Mouse (Mus musculus) hindbrain, embryonic 10.5 days (tissue): ENCODE measurements around the gene Rtkn2. TPM values are rescaled to one million over a fixed set of nuclear protein-coding genes. Genes with fewer than 3 reads are reported as not detected.

Source experiments
- DNase-seq: peaks from one replicate; pipeline ENCODE4 v3.0.0-alpha.2; 2017; ENCODE audit warnings: low spot score
- H3K27ac ChIP-seq: fragments of 300-500 bp; sonication (generic); 2 replicates; pipeline ENCODE4 v1.5.1; 2016; ENCODE audit warnings: mild to moderate bottlenecking, moderate library complexity
- H3K27me3 ChIP-seq: fragments of 300-500 bp; sonication (generic); 2 replicates; pipeline ENCODE4 v1.6.1; 2016; ENCODE audit warnings: mild to moderate bottlenecking; ENCODE audit not compliant: poor library complexity, insufficient read depth, severe bottlenecking
- H3K36me3 ChIP-seq: fragments of 300-500 bp; sonication (generic); 2 replicates; pipeline ENCODE4 v1.6.1; 2016; ENCODE audit warnings: mild to moderate bottlenecking, moderate library complexity
- H3K4me1 ChIP-seq: fragments of 300-500 bp; sonication (generic); replicated peaks from 2 replicates; pipeline ENCODE4 v1.6.1; 2016; ENCODE audit warnings: mild to moderate bottlenecking
- H3K4me3 ChIP-seq: fragments of 300-500 bp; sonication (generic); 2 replicates; pipeline ENCODE4 v1.5.1; 2016; ENCODE audit warnings: mild to moderate bottlenecking, moderate library complexity
- H3K9me3 ChIP-seq: fragments of 300-500 bp; sonication (generic); 2 replicates; pipeline ENCODE4 v1.6.1; 2016; ENCODE audit warnings: mild to moderate bottlenecking, moderate library complexity
- WGBS: fragments of 180-500 bp; shearing (Covaris S2); methylation state at CpG from one replicate; pipeline ENCODE4 v1.1.7; 2016; 5-methylcytosine and 5-hydroxymethylcytosine counted together
- polyA plus RNA-seq: library from polyadenylated mRNA; unstranded; fragments of >200 nt; fragmentation: Nextera tagmentation; extraction: Ambion mirVana; gene quantifications from 2 replicates; pipeline ENCODE4 v1.2.1, GENCODE M21; 2016

Gene Rtkn2
- polyA plus RNA-seq, 1 experiment from 2014 or later = 18.9 TPM

DNA sequence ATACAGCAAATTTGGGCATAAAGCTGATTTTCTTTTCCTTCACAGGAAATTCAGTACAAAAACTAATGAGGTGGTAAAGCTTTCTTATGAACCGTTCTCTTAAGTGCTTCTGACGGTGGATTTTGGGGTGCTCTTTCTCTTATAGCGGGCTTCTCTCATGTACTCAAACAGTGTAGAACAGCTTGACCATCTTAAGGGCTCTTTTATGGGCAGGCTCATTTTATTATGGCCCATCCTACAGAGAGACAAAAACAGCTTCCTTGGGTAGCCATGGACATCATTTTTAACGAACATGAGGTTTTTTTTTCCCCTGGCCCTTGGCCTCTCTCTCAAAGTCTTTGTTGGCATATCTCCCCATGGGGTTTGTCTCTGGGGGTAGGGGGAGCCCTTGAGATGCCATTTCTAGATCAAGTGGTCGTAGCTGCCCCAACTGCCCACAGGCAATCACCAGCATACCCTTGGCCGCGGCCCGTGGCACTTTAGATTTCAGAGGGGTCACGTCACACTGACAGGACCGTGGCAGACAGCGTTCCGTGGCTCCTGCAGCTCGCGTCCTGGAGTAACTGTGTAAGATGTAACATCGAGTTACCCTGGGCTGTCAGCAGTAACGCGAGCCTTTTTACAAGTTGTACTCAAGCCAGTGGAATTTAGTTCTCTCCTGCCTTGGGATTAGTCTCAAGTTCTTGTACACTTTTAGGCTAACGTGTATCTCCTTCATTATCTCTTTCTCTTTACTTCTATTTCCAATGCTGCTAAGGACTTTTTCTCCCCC, 24.5 kb downstream of the Rtkn2 start:
- no peak overlapping the region for H3K4me3 ChIP-seq
- DNase-seq = no peak
- no peaks in the 10 kb centered on the region for H3K27me3 ChIP-seq
- H3K36me3 ChIP-seq = peaks cover 73% of the 10 kb centered on the region
- no peaks in the 10 kb centered on the region for H3K9me3 ChIP-seq
- 0 out of 2 replicates have a peak, but pooled peaks cover 2% of the 10 kb centered on the region for H3K4me1 ChIP-seq
- 85% methylated on average over 18 of the region's 18 CpGs for WGBS
- no peak overlapping the region for H3K27ac ChIP-seq

DNA sequence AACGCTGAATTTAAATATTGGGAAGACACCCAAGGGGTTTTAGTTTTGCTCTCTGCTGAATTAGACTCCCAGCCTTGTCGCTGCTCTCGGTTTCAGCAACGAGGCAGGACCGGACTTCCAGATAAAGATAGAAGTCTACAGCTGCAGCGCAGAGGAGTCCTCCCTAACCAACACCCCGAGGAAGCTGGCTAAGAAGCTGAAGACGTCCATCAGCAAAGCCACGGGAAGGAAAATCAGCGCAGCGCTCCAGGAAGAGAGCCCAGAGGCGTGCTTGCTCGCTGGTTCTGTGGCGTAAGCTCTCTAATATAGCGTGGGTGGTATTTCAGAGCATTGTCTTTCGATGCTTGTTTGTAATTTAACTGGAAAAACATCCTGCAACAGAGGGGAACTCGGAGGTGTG, 26.0 kb downstream of the Rtkn2 start:
- Histone ChIP-seq H3K4me3 (no peak overlapping the region), H3K4me1 (0 out of 2 replicates have a peak, but pooled peaks cover 2% of the 10 kb centered on the region), H3K36me3 (peaks cover 74% of the 10 kb centered on the region), H3K27me3 (no peaks in the 10 kb centered on the region), H3K27ac (no peak overlapping the region), H3K9me3 (no peaks in the 10 kb centered on the region)
- 91% methylated on average over 17 of the region's 17 CpGs for whole genome bisulfite sequencing
- no peak for DNase-seq

DNA sequence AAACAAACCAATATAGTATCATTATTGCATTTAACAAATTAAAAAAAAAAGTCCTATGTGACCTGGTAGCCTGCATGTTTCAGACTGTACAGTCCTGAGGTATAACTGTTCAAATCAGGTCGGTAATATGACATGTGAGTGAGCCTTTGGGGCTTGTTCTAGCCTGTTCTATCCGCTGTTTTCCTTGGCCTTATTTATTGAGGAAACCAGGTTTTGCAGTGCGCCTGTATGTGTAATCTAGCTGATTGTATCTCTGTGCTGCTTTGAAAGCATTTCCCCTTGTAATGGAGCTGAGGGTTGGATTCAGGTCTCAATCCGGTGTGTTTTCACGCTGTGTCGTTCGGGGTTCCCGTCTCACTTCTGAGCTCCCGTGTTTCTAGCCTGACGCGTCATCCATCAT, 27.1 kb downstream of the Rtkn2 start:
- WGBS = 97% methylated on average over 11 of the region's 11 CpGs
- peaks cover 80% of the 10 kb centered on the region for H3K36me3 ChIP-seq

DNA sequence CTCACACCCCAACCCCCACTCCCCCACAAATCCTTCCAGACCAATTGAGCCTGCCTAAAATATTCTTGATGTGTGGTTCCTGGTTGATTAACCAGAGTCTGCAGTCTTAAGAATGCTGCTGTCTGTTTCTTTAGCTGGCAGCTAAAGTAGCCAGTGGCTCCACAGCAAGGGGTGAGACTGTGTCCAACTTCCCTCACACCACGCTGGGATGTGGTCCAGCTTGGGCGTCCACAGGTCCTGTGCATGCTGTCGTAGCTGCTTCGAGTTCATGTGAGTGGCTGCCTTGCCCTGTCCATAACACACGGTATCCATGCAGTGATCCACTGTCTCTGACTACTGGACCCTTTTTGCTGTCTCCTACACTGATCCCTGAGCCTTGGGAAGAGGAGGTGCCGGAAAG, 27.7 kb downstream of the Rtkn2 start:
- no peak overlapping the region for H3K4me3 ChIP-seq
- no peak for DNase-seq
- no peaks in the 10 kb centered on the region for H3K27me3 ChIP-seq
- 0 out of 2 replicates have a peak, but pooled peaks cover 2% of the 10 kb centered on the region for H3K4me1 ChIP-seq
- H3K9me3 ChIP-seq = peaks cover 5% of the 10 kb centered on the region; the same call in 1 of the 2 replicates
- H3K27ac ChIP-seq = no peak overlapping the region
- peaks cover 82% of the 10 kb centered on the region for H3K36me3 ChIP-seq
- 96% methylated on average over 6 of the region's 6 CpGs for WGBS

More for the DNA sequence above, 27.1 kb downstream of the Rtkn2 start:
- Histone ChIP-seq H3K4me1 (0 out of 2 replicates have a peak, but pooled peaks cover 2% of the 10 kb centered on the region), H3K9me3 (peaks cover 2% of the 10 kb centered on the region; the same call in 1 of the 2 replicates), H3K4me3 (no peak overlapping the region), H3K27me3 (no peaks in the 10 kb centered on the region), H3K27ac (no peak overlapping the region)
- DNase-seq = no peak

DNA sequence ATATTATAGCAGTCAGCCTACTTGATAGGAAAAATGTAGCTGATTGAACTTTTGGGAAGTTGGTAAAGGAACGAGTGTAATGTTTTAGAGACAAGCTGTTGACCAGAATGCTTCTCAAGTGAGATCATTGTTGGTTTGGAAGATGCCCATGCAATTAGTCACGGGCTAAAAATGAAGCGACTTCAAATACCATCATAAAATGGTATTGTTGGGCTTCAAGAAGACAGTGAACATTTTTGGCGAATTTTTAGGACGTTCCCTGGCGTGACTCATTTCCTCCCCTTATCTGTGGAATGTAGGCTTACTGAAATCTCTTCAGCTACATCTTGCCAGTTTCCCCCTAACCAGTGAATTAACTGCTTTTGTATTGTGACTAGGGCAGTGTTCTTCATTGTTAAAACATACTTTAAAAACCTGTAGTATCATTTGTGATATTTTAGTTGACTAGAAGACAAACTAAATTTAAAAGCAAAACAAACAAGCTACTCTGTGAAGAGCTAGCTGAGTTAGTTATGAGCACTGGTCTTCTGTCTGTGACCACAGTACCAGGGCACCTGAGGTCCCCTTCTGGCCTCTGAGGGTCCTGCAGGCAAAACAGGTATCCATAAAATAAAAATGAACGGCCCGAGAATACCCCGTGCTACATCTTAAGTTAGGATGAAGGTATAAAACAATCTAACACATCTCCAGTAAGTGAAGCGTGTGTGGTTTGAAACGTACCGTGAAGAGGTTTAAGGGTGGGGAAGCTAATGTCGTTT, 29.0 kb downstream of the Rtkn2 start:
- WGBS = 85% methylated on average over 13 of the region's 13 CpGs
- H3K4me3 ChIP-seq = no peak overlapping the region

DNA sequence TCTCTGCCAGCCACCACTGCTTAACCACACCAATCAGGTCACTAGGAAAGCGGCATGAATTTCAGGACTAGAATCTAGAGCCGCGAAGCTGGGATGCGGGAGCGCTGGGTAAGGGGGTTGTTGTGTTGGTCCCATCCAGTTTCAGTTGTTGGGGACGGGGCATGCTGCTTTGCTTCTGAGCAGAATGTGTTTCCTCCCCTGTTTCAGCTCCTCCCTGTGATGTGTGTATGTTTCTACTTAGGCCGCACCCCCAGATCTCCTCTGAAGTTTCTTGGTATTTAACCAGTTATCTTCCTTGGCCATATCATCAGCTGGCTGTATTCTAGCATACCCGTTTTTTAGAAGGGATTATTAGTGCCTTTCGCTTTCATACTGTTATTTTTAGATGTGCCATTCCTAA, 29.9 kb downstream of the Rtkn2 start:
- Histone ChIP-seq H3K4me3 (no peak overlapping the region), H3K4me1 (no peaks in the 10 kb centered on the region), H3K9me3 (peaks cover 5% of the 10 kb centered on the region; the same call in 1 of the 2 replicates), H3K27ac (no peak overlapping the region), H3K36me3 (peaks cover 84% of the 10 kb centered on the region), H3K27me3 (no peaks in the 10 kb centered on the region)
- 94% methylated on average over 9 of the region's 9 CpGs for WGBS
- DNase-seq = no peak

More for the DNA sequence above, 29.0 kb downstream of the Rtkn2 start:
- peaks cover 5% of the 10 kb centered on the region; the same call in 1 of the 2 replicates for H3K9me3 ChIP-seq
- no peak overlapping the region for H3K27ac ChIP-seq
- H3K36me3 ChIP-seq = peaks cover 83% of the 10 kb centered on the region
- no peak for DNase-seq
- 0 out of 2 replicates have a peak, but pooled peaks cover 2% of the 10 kb centered on the region for H3K4me1 ChIP-seq
- H3K27me3 ChIP-seq = no peaks in the 10 kb centered on the region

DNA sequence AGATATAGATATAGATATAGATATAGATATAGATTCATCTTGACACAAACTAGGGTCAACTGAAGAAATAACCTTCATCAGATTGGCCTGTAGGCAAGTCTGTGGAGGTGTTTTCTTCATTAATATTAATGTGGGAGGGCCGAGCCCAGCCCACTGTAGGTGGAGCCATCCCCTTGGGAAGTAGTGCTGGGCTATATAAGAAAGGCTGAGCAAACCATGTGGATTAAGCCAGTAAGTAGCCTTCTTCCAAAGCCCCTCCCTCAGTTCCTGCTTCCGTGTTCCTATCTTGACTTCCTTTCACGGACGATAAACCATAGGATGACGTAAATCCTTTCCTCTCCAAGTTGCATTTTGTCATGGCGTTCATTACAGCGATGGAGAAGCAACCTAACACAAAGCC, 30.5 kb downstream of the Rtkn2 start:
- peaks cover 5% of the 10 kb centered on the region; the same call in 1 of the 2 replicates for H3K9me3 ChIP-seq
- H3K27me3 ChIP-seq = no peaks in the 10 kb centered on the region
- no peaks in the 10 kb centered on the region for H3K4me1 ChIP-seq
- no peak for DNase-seq
- H3K27ac ChIP-seq = no peak overlapping the region
- peaks cover 89% of the 10 kb centered on the region for H3K36me3 ChIP-seq
- no peak overlapping the region for H3K4me3 ChIP-seq
- 96% methylated on average over 7 of the region's 7 CpGs for whole genome bisulfite sequencing

DNA sequence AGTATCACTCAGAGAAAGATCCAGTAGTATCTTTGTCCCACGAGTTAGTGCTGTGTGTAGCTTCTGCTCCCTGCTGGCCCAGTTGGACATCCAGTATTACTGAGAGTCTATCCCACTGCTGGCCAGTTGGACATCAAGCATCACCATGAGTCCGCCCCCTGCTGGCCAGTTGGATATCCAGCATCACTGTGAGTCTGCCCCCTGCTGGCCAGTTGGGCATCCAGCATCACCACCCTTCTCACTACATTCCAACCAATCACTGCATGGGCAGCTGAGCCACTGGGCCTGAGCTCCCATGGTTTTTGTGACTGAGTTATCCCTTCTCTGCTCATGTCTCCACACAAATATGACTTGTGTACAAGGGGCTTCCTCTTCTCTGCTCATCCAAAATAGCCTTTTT, 33.8 kb downstream of the Rtkn2 start:
- Histone ChIP-seq H3K27ac (no peak overlapping the region), H3K4me1 (no peaks in the 10 kb centered on the region), H3K27me3 (no peaks in the 10 kb centered on the region), H3K9me3 (peaks cover 5% of the 10 kb centered on the region; the same call in 1 of the 2 replicates), H3K36me3 (peaks cover 76% of the 10 kb centered on the region), H3K4me3 (no peak overlapping the region)
- 82% methylated on average over 2 of the region's 2 CpGs for WGBS
- peak; percentile 43 for DNase-seq

DNA sequence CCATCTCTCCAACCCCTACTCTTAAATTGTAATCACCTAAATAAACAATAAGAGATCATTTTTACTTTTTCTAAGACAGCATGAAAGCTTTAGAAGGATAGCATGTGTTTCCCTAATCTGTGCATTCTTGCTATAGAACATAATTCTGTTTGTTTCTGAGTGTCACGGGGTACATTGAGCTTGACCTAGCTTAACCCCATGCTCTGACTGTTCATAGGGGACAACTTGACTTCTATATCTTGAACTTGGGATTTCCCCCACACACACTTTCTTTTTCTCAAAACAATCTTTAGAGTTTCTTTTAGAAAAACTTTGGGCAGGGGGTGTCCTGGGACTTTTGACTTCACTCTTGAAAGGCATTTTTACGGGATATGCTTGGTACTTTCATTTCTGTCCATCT, 41.4 kb downstream of the Rtkn2 start:
- H3K4me3 ChIP-seq = no peak overlapping the region
- 0 out of 2 replicates have a peak, but pooled peaks cover 5% of the 10 kb centered on the region for H3K4me1 ChIP-seq
- no peaks in the 10 kb centered on the region for H3K27me3 ChIP-seq
- H3K27ac ChIP-seq = no peak overlapping the region
- peaks cover 84% of the 10 kb centered on the region for H3K36me3 ChIP-seq
- no peak for DNase-seq
- H3K9me3 ChIP-seq = peaks cover 12% of the 10 kb centered on the region
- 92% methylated on average over 2 of the region's 2 CpGs for WGBS

DNA sequence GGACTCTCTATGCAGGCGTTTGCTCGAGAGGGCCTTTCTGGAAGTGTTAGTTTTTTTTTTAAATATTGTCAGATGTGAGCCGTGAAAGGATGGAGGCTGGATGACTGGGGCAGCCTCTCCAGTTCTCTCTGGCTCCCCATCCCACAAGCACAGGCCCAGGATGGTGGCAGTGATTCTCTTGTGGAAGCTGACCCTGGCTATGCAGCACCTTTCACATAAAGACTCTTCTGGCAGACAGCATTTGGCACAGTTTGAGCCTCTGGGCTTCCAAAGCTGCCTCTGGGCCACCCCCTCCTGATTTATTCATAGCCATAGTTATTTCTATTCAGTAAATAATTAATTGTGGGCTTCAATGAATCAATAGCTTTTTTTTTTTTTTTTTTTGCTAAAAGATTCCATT, 46.3 kb downstream of the Rtkn2 start:
- 87% methylated on average over 3 of the region's 3 CpGs for WGBS
- H3K4me3 ChIP-seq = no peak overlapping the region
- H3K36me3 ChIP-seq = peaks cover 82% of the 10 kb centered on the region
- H3K27ac ChIP-seq = no peak overlapping the region
- H3K4me1 ChIP-seq = 0 out of 2 replicates have a peak, but pooled peaks cover 5% of the 10 kb centered on the region
- H3K27me3 ChIP-seq = no peaks in the 10 kb centered on the region
- no peaks in the 10 kb centered on the region for H3K9me3 ChIP-seq
- DNase-seq = no peak

DNA sequence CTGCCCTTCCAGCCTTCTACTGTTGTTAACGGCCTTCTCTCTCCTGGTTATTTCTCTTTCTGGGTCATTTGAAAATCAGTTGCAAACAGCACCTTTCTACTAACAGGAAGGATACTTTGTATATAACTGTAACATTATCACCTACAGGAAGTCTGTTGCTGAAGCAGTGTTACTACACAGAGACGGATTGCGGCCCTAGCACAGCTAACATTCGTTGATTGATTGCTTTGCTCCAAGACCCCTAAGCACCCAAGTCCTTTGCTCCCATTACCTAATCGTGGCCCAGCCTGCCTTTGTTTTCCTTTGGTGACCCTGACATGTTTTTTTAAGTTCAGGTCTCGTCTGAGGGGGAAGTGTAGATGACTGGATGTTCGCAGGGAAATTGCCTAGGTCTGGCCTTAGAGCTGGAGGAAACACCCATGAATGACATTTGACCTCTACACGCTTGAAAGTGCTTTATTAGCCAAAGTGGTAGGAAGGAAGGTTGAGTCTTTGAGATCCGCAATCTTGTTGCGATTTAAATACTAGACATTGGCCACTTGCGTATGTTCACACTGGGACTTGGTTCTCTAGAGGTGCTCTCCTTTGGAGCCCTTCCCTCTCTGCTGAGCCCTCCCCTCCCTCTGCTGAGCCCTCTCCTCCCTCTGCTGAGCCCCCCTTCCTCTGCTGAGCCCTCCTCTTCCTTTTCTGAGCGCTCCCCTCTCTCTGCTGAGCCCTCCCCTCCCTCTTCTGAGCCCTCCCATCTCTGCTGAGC, 49.1 kb downstream of the Rtkn2 start:
- peak; percentile 45 for DNase-seq
- Histone ChIP-seq H3K9me3 (no peaks in the 10 kb centered on the region), H3K27me3 (no peaks in the 10 kb centered on the region), H3K27ac (no peak overlapping the region), H3K4me1 (0 out of 2 replicates have a peak, but pooled peaks cover 5% of the 10 kb centered on the region), H3K4me3 (no peak overlapping the region), H3K36me3 (peaks cover 82% of the 10 kb centered on the region)
- WGBS = 65% methylated on average over 12 of the region's 12 CpGs

DNA sequence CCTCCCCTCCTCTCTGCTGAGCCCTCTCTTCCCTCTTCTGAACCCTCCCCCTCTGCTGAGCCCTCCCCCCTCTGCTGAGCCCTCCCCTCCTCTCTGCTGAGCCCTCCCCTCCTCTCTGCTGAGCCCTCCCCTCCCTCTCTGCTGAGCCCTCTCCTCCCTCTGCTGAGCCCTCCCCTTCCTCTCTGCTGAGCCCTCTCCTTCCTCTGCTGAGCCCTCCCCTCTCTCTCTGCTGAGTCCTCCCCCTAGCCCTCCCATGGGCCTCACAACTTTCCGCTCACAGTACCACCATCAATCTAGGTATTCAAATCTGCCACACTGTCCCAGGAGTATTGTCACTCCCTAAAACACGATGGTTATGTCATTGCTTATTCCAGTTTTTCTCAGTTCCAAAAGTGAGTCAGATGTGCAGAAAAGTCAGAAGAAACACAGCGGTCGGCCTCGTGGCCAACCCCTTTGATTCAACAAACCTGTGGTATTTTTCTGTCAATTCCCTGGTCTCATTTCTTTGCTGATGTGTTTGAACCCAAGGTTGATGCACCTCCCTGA, 49.8 kb downstream of the Rtkn2 start:
- Histone ChIP-seq H3K9me3 (no peaks in the 10 kb centered on the region), H3K4me1 (0 out of 2 replicates have a peak, but pooled peaks cover under 1% of the 10 kb centered on the region), H3K36me3 (peaks cover 83% of the 10 kb centered on the region), H3K4me3 (no peak overlapping the region), H3K27me3 (no peaks in the 10 kb centered on the region), H3K27ac (no peak overlapping the region)
- no peak for DNase-seq
- WGBS = 88% methylated on average over 5 of the region's 5 CpGs
